Mouse (Mus musculus): ENCODE results near the gene Fbln1.

- TF ChIP-seq POLR2A (IDR thresholded peaks at IDR 0.05; ENCODE audit: low read depth, low read length) = no peak
- TF ChIP-seq CTCF (IDR thresholded peaks at IDR 0.05; ENCODE audit: extremely low read depth, insufficient read depth, insufficient read length, insufficient replicate concordance) = no peak
Observed at GRCm38 (mm10) chr15:85250436-85250835, 44.7 kb downstream of the Fbln1 start.

All from spleen, adult 2 months (tissue).